Mouse (Mus musculus) cerebellum, adult 9-11 months (tissue): ENCODE measurements at regions not wholly inside any gene's neighbourhood (a gene's known extent, or its start where the extent isn't known, plus 50 kb on each side); places are given as distances from the start of the nearest gene placed in this dataset.

Experiments used
- DNase-seq: peaks from one replicate; pipeline ENCODE4 v3.0.0; 2022

DNA sequence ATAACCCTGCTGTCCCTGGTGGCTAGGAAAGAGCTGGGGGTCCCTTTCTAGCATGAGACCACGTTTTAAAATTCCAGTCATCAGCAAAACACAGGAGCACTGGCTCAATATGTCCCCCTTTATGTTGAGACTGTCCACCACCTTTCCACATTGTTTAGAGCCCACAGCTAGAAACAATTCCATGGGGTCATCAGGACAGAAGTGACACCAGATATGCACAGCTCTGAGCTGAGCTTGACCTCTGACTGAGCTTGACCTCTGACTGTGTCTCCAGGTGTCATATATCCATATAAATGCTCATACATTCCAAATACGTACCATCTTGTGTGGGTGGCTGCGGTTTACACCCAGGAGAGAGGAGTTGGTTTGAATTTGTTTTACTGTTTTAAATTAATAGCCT lies 262.1 kb upstream of the Ppargc1a start:
- no peak for DNase-seq

DNA sequence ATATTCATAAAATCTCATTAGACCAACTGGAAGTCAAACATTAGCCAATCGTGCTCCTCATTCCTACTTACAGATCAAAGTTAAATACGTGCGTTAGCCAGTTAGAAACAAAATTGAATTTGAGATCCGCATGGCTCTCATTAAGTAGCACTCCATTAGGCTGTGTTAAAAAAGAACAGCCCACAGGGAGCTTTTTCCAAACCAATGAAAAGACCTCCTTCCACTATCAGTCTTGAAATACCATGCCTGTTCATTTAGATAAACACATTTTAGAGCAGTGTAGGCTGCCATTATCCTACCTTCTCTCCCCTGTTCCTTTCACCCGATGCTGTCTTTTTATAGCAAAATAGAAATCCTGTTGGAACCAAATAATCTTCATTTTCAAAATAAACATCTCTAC lies 261.5 kb upstream of the Ppargc1a start:
- DNase-seq = no peak

DNA sequence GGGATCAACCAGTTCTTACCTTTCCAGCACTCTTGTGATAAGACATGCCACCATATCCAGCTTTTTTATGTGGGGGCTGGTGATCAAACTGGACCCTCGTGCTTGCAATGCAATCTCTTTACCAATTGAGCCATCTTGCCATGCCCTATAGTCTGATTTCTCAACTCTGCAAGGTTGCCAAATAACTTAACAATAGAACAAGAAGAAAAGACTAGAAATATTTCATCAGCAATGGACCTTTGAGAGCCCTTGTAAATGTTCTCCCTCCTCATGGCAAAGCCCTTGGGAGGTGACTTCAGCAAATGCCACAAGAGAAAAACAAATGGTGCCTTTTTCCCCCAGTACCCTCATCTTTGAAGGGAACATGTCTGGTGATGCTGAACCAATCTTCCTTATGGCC lies 258.7 kb upstream of the Ppargc1a start:
- no peak for DNase-seq

DNA sequence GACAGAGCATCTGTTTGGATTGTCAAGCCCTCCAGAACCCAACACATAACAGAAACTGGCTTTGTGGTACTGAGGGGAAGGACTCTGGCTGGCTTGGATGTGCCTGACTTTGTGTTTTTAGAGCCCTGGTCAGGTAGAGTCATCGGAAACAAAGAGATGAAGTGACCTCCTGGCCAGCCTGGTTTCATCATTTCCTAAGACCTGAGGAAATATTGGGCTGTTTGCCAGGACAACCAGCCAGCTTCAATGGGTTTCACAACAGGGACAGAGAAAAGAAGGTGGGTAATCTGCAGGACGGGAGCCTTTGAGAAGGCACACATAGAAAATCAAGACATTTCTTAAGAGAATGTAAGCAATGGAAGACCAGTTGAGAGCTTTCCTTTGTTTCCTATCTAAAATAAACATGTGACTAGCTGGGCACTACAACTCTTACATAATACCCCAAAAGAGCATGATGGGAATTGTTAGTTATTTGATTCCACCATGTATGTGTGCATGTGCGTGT lies 258.1 kb upstream of the Ppargc1a start:
- DNase-seq = no peak

DNA sequence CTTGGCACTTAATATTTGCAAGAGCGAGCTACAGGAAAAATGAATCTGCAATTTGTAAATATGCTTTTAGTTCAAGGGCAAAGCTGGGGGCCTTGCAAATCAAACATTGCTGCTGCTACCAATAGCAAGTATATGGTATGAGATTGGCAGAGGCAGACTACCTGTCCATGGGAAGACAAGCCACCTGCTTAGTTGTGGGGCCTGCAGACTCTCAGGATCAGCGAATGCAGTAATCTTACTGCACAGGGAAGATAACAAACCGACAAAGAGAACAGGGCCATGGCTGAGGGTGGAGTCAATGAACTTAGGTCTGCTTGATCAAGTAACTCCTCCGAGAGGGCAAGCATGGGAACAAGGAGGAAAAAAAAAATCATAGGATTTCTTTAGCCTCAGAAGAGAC lies 257.2 kb upstream of the Ppargc1a start:
- no peak for DNase-seq

DNA sequence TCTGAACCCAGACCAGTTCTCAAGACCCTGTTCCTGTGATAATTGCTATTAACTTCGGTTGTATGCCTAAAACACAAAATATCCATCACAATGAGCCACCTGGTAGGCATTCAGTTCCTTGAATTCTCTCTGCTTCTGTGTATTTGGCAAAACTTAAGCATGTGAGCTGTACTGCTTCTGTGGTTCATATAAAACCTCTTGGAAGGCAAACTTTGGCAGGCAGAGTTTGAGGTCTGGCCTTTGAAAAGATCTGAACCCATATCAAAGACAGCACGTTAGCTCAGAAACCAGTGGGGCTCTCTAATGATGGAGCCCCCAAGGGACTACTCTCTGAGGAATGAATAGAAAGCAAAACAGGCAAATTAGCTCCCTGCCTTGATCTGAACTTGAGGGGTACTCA lies 256.1 kb upstream of the Ppargc1a start:
- DNase-seq = no peak

DNA sequence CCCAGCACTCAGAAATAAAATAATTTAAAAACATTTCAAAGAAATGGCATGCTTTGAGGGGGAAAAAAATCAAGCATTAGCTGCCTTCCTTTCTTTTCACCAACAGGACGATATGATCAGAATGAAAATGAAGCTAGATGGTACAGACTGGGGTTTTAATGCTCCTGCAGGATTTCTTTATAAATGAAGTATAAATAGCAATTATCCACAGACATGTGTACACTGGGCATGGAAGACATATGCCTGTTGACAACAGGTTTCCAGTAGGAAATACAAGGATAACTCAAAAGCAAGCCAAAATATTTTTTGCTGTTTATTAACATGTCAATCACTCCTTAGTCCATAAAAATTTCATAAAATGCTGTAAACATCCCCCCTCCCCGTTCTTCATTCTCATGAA lies 248.7 kb upstream of the Ppargc1a start:
- no peak for DNase-seq

DNA sequence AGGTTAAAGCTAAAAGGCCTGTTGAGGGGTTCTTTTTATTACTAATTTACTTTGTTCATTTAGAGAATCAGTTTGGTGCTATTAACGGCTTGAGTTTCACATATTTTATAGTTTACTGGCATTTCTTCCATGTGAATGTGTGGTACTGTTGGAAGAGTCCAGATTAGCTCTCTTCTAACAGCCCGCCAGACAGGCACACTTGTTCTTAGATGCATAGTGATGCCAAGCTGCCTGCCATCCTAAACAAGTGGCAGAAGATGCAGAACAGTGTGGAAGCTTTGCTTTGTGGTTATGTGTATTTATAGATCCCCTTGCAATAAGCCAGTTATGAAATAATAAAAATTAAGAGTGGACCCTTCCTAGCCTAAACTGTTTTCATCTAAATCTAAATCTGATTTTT lies 244.2 kb upstream of the Ppargc1a start:
- no peak for DNase-seq

DNA sequence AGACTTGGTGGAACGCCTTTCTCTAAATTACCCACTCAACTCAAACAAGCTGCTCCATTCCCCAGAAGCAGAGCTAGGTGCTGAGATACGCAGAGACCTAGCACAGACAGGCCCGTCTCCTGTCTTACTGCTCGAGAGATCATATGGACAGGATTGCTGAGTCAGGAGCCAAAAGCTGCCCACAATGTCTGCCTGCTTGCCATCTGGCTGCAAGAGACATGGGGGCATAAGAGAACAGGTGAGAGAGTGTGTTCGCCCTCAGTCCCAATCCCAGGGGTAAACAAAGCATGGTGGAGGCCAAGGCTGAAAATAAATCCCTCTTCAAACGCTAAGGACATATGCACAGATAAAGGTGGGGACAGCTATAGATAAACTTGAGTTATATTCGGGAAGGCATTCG lies 234.0 kb upstream of the Ppargc1a start:
- peak; percentile 70 for DNase-seq

DNA sequence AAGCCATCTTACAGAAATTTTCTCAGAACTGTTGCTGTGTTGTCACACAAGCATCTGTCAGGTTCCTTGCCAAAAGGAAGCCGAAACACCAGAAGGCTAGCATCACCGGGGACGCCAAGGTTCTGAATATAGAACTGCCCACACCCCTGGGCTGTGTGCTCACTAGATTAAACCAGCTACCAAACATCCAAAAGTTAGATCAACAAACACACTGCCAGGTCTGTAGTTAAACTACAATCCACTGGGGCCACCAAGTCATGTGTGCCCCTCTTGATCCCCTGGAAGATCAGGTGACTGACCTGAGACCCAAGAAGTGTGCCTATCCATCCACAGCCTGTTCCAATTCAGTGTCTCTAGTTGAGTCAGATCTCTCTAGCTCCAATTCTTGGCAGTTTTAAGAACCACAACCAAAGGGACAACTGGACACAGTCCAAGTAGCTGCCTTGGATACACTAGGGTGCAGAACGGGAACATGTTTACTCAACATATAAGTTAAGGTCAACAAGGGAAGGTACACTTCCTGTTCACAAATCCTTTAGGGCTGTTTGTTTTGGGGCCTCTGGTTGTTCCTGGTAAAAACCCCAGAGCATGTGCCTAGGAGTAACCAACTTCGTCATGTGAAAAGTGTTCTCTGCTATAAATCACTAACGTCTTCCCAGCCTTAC lies 232.0 kb upstream of the Ppargc1a start:
- DNase-seq = no peak

DNA sequence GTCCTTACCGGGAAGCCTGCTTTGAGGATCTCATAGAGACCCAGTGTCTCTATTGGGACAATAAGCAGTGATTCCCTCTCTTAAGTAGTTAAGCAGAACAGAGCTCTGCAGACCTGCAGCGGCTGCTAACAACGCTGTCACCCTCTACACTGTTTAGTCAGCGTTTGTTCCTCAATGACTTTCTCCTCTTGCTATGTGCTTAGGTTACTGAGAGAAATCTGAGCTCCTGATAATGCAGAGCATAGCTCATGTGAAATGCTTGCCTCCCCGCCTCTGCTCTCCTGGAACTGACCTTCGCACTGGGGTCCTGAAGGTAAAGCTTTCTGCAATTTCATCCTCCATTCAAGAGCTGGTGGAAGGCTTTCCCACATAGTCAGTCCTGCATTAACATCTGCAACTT lies 226.6 kb upstream of the Ppargc1a start:
- no peak for DNase-seq

DNA sequence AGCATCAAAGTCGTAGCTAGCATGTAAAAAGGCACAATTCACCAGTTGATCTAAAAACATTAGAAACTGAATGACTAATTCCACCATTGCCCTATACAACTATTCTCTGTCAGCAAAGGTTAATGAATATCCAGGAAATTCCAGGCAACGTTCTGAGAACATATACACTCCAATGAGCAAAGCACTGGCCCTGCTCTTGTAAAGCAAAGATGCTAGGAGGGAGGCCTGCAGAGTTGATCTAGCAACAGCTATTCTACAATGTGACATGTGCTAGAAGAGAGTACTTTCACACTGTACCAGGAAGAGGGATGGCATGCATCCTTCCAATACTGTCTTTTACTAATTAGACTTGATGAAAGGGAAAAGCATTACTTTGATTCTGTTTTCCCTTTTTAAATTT lies 225.4 kb upstream of the Ppargc1a start:
- DNase-seq = no peak

DNA sequence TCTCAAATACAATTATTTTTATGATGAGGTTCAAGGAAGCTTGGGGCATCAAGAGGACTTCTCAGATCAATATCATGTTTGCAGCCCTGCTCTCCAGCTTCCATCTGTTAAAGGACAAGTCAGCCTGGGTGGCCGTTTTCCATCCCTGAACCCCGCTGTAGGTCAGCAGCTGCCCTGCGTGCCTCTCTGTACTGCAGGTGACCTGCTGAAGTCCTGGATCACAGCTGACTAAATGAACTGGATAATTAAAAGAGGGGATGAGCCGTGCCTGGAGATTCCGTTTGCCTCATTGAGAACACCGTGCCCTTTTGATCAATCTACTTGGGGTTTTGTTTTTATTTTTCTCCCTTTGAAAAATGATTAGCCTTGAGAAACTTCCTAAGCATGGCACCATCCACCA lies 221.2 kb upstream of the Ppargc1a start:
- DNase-seq = no peak

DNA sequence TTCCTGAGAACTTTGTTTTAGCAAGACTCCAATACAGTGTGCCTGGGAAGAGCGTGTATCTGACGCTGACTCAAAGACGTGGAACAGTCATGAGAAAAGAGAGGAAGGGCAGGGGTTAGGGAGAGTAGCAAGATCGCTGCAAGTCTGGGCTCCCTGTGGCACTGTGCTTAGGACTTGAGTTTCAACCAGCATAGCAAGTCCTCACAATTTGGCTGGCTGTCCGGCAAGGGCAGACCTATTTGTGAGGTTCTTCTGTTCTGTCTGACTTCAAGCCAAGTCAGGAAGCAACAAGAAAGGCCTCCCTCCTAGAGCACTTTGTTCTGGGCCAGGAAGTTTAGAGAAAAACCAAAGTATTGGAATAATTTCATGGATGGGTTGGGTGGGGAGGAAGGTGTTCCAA lies 216.0 kb upstream of the Ppargc1a start:
- peak; percentile 29 for DNase-seq

DNA sequence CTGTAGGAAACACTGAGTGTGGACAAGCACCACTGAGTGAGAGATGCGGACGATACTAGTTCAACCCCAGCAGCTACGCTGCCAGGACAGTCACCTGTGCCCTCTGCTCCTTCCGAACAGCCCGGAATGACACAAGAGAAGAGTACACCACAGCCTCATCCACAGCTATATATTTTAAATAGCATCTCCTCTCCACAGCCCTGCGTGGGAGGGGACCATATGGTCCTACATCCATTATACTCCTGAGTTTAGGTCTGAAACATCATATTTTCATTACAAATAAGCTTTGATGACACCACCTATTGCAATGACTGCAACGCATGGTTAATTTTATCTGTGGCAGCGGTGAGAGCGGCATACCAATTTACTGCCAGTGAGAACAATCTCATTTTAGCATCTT lies 215.6 kb upstream of the Ppargc1a start:
- DNase-seq = no peak

DNA sequence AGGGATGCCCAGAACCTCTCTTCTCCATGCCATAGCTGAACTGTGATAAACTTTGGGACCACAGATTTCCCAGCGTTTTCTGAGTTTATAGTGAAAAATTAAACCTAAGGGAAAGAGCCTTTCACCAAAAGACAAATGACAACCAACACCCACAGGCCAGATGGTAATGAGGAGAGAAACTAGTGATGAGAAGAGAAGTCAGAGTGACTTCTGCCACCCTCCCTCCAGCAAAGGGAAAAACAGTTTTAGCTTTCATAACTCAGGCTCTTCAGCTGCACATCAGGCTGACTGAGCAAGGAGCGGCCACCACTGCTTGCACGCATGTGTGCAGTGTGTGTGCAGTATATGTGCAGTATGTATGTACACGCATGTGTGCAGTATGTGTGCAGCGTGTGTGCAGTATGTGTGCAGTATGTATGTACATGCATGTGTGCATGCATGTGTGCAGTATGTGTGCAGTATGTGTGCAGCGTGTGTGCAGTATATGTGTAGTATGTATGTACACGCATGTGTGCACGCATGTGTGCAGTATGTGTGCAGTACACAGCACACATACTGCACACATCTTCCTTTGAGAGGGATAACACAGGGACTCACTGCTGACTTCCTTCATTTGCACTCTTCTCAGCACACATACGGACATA lies 208.1 kb upstream of the Ppargc1a start:
- no peak for DNase-seq

DNA sequence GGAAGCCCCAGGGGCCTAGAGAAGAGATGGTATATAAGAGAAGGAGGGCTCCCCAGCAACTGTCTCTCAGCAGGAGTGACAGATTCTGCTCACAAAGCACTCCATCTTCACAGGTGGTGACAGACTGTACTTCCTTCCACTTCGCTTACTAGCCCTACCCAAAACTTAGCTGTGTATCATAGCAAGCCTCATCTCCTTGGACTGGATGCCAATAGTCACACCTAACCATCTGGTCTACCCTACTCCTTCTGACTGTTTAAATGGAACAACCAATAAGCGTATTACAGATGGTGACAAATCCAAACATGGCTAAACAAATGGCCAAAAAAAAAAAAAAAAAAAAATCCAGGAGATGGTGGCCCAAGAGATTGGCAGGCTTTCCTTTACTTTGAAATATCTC lies 204.1 kb upstream of the Ppargc1a start:
- peak; percentile 54 for DNase-seq

DNA sequence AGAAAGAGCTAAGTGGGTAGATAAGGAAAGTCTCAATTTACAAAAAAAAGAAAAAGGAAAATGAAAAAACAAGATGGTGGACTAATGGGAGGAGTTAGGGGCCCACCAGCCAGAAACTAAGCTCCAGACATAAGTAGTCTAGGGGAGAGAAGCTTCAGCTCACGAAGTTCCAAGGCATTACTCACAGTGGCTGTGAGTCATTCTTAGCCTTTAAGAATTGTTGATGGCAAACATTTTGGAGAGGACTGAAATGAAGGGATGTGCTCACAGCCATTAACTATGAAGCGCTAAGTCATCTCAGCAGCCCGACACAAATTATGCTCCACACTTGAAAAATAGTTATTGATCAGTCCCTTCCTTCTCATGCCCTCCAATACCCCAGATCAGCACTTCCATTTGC lies 198.6 kb upstream of the Ppargc1a start:
- no peak for DNase-seq

DNA sequence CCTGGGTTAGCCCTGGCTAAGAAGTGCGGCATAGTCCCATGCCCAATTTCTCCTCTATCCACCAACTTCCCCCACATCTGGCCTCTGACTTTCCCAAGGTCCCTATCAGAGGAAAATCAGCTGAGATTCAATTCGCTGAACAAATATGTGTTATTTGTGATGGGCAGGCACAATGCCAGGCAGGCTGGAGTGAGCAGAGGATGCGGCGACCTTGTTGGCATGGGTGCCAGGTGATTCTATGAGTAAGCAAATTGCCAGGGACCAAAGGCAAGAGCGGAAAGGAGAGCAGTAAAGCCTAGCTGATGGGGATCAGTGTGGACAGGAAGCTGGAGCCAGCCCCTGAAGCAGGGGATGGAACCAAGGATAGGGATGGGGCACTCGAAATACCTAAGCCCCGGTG lies 196.9 kb upstream of the Ppargc1a start:
- DNase-seq = peak; percentile 31

DNA sequence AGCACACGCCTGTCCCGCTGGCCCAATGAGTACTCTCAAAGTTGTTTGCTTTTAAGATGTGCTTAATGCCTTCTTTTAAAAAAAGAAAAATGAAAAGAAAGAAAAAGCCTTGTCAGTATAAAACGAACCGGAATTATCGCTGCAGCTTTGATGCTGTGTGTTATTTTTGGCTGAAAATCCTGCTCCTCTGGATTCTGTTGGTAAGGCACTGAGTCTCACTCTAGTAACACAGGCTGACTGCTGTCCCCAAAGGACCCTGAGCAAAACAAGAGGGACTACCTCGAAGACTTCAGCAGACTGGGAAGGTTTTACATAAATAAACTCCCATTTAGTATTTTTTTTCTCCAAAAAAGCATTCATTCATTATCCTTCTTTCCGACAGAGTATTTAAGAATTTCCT lies 196.1 kb upstream of the Ppargc1a start:
- no peak for DNase-seq

DNA sequence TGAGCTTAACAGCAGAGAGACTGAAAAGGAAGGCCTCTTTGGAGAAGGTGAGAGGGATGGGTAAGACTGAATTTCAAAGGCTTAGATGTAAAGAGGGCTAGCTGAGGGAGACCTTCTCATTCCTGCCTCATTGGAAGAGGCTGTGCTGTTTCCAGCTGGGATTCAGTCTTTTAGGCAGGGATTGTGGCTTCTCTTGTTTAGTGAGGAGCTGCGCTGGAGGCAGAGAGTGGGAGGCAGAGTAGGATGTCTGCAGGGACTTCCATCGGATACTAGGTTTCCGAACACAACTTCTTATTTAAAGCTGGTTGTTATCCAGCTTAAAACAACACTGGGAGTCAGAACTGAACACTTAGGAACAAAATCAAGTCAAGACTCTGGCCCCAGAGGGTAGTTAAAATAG lies 194.8 kb upstream of the Ppargc1a start:
- DNase-seq = no peak

DNA sequence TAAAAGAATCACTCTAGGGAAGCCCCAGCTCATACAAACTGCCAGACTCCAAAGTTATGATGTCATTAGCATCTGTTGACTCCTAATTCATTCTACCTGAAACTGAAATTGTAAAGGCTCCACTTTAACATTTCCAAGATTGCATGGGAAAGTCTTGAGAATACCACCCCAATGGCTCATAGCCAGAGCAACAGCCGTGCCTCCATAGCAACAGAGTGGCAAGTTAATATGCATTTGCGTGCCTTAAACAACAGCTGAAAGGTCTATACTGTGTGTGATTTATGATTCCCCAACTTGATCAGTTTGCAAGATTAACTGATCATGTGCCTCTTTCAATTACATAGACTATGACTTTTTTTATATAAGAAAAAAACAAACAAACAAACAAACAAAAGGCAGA lies 190.8 kb upstream of the Ppargc1a start:
- no peak for DNase-seq

DNA sequence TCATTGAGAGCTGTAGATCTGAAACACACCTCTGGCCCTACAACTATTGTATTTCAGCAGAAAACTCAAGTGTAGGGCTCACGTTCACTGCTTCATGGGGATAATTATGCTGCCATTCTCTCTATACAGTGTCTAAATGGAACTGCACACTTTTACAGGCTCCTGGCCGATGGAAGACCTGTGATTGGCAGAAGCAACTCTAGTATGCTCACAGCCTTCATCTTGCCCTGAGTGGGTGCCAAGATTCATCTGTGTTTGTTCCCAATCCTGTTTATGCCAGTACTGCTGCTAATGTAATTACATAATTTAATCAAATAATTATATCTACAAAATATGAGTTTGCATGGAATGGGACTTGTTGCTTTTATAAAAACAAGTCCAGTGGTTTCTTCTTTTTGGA lies 190.3 kb upstream of the Ppargc1a start:
- peak; percentile 14 for DNase-seq

DNA sequence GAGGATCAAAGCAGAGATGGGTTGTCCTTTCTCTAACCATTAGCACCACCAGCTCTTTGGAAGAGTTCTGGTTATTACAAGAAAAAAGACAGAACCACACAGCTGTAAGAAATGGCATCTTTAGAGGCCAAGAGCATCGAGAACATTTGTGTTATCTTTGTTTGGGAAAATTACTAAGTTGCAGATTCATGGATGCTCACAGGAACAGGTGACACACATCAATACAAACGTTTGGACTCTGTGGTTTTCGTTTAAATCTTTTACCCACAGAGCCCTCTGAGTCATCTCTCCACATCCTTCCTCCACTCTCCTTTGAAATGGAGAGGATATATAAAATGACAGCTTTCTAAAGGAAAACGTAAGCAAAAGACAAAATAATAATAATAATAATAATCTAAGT lies 184.5 kb upstream of the Ppargc1a start:
- DNase-seq = no peak

DNA sequence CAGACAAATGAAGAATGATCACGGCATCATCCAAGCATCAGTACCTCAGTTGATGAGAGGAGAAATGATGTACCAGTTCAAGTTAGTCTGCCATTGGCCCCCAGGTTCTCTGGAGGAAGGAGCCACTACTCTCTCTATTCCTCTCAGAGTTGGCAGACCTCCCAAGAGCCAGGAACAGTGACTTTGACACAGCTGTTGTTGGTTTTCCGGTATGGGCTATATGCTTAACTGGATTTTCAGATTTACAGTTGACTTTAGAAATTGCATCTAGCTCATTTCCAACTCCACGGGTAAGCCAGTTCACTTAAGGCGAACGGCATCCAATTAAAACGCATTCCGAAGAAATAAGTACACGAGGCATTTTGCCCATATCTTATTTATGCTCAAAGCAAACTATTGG lies 182.9 kb upstream of the Ppargc1a start:
- no peak for DNase-seq
